Mouse (Mus musculus): ENCODE results near the gene Tmem242. TPM values are rescaled to one million over a fixed set of nuclear protein-coding genes. Genes with fewer than 3 reads are reported as not detected.
"Not testable (repeated sequence)": the region's sequence is repeated elsewhere in the genome, so short reads cannot be mapped to it uniquely, and the experiment has no call there.

Gene Tmem242
- 48.0 and 52.0 TPM in 2 replicates for total RNA-seq (2017)

DNA sequence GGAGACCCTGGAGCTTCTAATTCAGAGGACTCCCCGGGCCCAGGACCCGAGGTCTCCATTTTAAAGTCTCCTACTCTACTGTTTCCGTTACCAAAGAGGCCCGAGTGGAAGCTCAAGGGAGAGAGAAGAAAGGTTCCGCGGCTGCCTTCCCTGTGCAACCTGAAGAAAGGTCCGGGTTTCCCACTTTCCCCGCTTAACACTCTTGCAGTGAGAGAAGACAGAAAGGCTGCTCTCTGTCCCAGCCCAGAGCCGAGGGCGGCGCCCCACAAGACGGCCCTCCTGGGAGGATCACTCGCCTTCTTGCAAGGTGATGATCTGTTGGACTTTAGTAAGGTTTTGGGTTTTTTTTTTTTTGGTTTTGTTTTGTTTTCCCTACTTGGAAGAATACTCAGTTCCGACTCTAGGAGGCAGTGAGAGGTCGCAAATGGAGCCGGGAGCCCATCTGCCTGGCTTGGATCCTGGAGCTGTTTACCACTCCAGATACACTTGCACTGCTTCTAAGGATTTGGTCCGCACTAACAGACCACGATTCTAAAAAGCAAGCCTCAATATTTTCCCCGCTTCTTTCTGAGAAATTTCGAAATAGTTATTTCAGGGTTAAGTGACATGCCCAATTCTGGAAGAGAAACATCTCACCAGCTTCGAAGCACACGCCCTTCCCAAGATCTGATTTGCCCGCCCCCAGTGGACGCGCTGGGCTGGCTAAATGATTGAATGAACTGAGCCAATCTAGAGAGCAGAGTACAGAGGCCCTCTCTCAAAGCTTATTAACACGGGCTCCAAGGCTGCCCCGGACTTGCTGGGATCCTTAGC, at the start of gene Tmem242:
Gene Tmem242 (minus strand): TSS at position 101 of the 813 bp plus-strand sequence.
- peak; percentile 92 for ATAC-seq (replicated peaks; ENCODE audit: low read depth, poor library complexity, severe bottlenecking)

DNA sequence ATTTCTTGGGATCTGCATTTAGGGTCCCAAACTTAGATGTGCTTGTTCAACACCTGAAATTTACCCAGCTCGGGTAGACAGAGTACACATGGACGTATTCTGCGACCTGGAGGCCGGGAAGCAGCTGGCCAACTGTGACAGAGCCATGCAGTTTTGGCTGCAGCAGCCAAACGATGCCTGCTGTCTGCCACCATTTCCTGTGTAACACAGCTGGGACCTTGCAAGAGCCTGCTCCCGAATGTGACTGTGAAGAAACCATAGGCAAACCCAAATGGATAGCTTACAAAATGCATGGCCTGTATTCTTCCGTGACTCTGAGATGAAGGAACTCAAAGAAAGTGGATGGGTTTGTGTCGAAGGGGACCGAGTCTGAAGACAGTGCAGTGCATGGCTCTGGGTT, 48.1 kb upstream of the Tmem242 start:
- ATAC-seq (replicated peaks; ENCODE audit: low read depth, poor library complexity, severe bottlenecking), result no peak

DNA sequence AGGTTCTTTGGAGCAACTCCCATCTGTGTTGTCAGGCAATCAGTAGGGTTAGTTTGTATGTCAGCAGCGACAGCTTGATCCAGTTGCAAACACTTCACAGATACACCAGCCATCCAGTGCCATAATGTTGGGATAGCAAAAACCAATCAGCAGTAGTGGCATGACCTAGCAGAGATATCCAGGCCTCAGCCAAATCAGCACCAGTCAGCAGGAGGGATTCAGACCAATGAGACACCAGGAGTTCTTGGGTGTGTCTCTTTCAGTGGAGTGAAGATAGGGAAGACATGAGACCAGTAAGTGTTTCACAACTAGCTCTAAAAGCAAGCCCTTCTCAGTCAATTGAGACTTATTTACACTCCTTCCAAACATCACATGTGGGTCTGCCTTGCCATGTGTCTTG, 44.6 kb upstream of the Tmem242 start:
- ATAC-seq (replicated peaks; ENCODE audit: low read depth, poor library complexity, severe bottlenecking), result 0 out of 2 replicates have a peak, but pooled peaks have one; percentile 18

DNA sequence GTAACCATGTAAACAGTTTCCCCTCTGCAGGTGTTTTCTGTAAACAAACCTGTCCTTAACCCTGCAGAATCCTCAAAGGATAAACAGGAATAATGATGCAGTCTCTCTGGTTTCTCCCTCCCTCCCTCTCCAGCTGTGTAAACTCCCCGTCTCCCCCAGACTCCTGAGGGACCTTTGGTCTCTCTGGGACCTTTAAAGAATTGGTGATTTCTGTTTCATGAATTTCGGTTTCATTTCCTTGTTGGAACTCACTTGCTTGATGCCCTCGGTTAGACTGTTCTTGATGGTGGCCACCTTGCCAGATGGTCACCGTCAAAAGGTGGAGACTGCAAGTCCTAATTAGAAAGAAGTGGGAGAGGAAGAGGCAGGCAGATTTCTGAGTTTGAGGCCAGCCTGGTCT, 43.4 kb upstream of the Tmem242 start:
- no peak for ATAC-seq (replicated peaks; ENCODE audit: low read depth, poor library complexity, severe bottlenecking)

DNA sequence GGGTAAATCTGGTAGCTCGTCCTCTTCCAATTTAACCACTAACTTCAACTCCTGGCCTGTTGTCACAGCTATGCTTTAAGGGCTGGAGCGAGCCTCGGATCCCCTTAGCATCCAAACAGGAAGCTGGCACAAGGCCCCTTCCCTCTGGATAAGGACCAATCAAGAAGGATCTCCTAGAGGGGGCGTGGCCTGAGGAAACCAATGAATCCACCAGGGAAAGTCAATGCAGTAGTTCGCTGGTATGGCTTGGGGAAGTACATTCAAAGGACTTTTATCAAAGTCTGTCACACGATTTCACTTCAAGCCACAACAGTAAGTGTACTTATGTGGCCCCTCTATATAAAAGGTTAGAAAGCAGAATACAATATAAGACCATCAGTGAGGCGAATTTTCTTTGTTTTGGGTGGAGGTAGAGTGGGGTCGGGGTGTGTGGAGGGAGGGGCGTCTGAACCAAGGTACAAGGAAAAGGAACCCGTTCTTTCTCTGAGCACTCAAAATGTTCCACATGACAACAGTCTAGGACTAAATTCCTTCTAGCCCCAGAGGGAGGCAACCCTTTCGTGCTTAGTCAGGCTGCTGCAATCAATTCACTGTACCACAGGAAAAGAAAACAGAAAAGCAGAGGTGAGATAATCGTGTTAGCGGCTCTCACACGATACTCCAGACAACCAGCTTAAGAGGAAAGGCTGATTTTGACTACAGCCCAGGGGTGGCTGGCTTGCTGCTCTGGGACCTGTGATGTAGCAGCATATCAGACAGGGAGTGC, 36.1 kb upstream of the Tmem242 start:
- peak; percentile 36; the same call in 1 of the 2 replicates for ATAC-seq (replicated peaks; ENCODE audit: low read depth, poor library complexity, severe bottlenecking)

DNA sequence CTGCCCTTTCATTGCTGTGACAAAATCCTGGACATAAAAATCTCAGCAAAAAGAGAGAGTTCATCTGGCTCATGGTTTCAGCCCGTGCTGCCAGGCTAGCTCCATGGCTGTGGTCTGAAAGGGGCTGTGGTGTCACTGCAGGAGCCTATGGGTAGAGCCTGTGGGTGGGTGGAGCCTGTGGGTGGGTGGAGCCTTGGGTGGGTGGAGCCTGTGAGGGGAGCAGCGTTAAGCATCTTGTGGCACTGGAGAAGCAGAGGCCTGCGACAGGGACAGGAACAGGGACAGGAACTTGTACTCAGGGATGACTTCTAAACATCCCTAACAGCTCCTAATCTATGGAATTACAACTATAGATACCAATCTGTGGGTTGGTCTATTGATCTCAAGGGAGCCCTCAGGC, 32.2 kb upstream of the Tmem242 start:
- ATAC-seq (replicated peaks; ENCODE audit: low read depth, poor library complexity, severe bottlenecking), result peak; percentile 56; the same call in 1 of the 2 replicates

DNA sequence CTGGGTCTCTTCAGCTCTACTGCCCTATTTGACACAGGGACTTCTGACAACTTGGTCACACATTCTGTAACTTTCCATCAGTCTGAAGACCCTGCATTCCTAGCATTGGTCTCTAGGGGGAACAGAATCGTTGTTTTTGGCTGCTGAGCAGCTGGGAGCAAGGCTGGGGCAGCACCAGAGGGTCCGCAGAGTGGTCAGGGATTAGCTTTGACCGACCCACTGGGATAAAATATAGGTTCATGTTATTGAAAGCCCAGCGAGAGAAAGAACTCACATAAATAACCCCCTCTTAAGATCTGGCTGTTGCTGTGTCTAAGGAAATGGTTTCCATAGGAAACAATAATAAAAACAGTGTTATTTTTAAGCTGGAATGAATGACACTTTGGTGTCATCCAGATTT, 27.1 kb upstream of the Tmem242 start:
- no peak for ATAC-seq (replicated peaks; ENCODE audit: low read depth, poor library complexity, severe bottlenecking)

DNA sequence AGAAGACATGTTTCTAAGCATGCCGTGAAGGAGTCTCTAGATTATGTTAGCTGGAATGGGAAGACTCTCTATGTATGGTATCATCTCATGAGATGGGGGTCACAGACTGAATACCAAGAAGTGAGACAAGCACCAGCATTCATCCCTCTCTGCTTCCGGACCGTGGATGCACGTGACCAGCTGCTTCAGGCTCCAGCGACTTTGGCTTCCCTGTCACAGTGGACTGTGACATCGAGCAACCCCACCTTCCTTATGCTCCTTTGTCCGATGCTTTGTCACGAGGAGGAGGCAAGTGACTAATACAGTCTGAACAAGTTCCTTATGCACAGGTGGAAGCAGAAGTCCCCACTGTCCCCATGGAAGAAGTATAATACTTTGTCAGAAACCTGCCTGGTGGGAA, 26.7 kb upstream of the Tmem242 start:
- no peak for ATAC-seq (replicated peaks; ENCODE audit: low read depth, poor library complexity, severe bottlenecking)

DNA sequence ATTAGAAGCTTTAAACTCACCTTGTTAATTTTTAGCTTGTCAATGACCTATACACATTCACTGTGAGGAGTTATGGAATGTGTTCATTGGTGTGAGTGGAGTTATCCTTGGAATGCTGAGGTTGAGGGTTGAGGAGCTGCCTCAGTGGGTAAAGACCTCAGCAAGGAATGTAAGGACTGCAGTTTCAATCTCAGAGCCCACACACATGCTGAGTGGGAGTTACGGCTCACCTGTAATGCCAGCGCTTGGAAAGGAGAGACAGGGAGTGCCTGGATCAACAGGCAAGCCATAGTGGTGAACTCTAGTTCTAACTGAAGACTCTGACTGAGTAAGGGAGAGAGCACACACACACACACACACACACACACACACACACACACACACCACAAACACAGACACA, 23.9 kb upstream of the Tmem242 start:
- ATAC-seq (replicated peaks; ENCODE audit: low read depth, poor library complexity, severe bottlenecking), result no peak

DNA sequence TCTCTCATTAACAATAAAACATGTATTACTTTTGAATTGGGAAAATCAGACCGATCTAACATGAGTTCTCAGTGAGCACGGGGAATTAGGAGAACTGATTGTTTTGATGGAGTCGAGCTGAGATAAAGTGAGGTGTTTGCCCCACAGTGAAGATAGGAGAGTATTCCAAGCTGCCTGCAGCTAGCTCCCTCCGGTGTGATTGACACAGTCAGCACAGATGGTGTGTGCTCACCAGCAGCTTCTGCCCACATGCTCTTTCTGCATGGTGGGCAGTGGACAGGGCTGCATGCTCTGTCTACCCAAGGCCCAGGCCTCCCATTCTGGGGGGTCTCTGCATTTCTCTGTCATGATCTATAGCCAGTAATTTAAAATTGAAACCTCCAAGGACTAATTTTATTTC, 13.6 kb upstream of the Tmem242 start:
- ATAC-seq (replicated peaks; ENCODE audit: low read depth, poor library complexity, severe bottlenecking), result no peak

DNA sequence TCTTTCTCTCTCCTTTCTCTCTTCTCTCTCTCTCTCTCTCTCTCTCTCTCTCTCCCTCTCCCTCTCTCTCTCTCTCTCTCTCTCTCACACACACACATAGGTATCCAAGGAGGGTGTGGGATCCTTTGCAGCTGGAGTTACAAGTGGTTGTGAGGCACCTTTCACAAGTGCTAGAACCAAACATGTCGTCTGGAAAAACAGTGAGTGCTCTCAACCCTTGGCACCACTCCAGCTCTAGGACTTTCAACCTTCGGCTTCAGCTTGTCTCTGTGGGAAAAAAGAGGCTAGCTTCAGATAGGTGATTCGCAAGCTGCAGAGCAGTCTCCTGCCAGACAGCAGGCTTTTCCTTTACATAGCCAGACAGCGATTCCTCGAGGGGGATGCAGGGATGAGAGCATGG, 3.7 kb upstream of the Tmem242 start:
- ATAC-seq (replicated peaks; ENCODE audit: low read depth, poor library complexity, severe bottlenecking), result no peak

DNA sequence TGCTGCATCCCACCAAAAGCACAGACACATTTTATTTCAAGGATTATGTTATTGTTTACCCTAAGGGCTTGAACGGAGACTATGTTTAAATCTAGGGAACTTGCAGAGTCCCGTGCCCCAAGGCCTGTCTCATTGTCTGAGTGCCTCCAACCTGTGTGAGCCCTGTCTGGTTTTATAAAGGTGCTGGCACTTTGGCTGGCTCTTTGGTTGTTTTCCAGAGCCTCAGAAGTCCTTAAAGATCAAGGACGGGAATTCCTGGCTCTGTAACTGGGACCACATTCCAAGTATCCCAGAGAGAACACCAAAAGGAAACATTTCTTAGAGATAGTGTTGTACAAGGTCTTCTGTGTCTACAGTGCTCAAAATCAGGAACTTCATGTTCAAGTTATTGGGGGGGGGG, 3.2 kb upstream of the Tmem242 start:
- no peak for ATAC-seq (replicated peaks; ENCODE audit: low read depth, poor library complexity, severe bottlenecking)

DNA sequence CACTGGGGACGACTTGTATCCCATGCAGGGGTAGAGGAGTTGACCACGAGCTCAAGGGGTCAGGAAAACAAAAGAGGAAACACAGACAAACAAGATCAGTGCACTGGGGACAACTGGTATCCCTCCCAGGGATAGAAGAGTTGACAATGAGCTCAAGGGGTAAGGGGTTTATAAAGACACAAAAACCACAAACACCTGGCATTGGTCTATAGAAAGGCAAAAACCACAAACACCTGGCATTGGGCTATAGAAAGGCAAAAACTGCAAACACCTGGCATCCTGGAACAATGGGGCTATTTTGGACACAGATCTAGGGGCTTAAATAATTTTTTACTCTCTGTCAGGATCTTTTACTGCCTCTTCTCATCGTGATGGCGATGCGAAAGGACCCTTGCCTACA, 2.3 kb upstream of the Tmem242 start:
- ATAC-seq (replicated peaks; ENCODE audit: low read depth, poor library complexity, severe bottlenecking), result not testable (repeated sequence)

DNA sequence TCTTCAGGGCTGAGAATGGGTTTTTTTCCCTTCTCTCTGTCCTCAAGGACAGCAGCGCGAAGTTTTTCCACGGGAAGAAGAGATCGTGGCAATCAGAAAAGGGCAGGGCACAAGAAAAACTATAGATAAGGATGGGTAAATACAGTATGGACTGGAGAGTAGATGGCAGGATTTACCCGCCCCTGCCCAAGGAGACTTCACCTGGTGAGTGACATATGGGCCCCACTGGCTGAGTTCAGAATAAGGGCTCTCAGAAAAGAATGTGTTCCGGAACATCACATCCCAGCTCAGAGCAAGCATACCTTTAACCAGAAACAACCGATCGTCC, 264 bp downstream of the Tmem242 start:
- no peak; the same call in 1 of the 2 replicates for ATAC-seq (replicated peaks; ENCODE audit: low read depth, poor library complexity, severe bottlenecking)

DNA sequence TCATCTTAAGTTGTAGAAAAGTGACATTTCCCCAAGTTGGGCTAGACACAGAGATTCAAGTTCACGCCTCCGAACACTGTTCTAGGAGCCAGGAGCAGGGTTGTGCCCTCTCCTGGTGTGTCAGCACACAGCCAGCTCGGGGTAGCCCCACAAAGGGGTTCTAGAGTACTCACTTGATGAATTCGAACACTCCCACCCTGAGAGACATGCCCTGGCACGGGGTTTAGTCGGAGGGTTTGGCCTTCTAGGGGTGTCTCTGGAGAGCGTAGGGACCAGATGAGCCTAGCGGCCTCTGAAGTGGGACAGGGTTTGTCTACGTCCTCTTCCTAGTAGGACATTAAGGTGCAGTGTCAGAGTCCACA, 10.3 kb downstream of the Tmem242 start:
- ATAC-seq (replicated peaks; ENCODE audit: low read depth, poor library complexity, severe bottlenecking), result peak; percentile 15; the same call in 1 of the 2 replicates

DNA sequence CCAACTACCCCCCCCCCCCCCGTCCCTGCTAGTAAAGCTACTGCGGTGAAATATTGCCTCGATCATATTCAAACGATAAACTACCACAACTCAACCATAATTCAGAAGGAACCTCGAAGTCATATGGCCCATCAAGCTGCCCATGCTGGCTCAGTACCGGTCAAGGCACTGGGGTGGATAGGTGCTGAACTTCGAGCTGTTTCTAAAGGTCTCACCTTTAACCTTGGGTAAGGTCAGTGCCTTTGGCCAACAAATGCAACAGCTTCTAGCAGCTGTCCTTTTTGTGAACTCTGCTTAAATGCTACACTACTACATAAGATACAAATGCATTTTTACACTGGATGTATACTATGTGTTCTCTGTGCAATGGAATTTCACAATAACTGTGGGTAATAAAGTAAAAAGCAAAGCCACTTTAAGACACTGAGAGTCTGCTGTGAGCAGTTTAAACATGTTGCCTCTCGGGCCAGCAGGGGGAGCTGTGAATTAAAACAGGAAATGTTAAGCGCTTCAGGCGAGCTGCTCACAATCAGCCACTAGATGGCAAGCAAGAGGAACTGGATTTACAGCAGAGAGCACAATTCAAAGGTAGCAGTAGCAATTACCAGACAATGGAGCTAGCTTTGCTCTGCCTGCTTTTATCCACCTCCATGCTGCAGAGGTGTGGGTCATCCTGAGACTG, 10.8 kb downstream of the Tmem242 start:
- peak; percentile 90 for ATAC-seq (replicated peaks; ENCODE audit: low read depth, poor library complexity, severe bottlenecking)

DNA sequence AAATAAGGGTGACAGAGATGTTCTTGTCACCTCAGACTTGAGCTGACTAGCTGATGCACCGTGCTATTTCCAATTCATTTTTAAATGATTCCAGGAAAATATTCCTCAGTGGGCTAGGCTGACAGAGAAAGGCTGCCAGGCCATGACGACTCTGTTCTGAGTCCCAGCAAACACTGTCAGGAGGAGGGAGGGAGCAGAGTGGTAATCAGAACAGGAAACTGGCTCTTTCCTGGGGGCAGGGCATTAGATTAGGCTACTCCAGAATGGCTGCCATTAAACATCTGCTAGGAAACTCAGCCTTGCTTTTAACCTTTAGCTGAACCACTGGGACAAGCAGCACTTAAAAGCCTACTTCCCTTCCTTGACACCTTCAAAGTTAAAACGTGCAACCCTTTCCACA, 14.9 kb downstream of the Tmem242 start:
- ATAC-seq (replicated peaks; ENCODE audit: low read depth, poor library complexity, severe bottlenecking), result peak; percentile 55

DNA sequence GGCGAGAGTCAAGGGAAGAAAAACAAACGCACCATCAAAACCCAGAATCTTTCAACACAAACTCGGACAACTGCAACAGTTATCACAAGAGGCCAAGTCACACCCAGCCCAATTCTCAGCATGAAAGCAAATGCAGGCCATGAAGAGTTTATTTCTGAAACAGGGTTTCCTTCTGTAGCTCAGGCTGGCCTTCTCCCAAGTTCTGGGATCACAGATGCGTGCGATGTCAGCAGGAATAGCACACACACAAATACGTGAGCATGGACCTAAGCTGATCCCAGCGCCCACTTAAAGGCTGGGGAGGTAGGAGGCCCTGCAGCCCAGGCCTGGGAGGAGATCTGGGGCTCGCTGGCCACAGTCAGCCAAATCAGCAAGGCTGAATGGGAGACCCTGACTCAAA, 15.9 kb downstream of the Tmem242 start:
- no peak for ATAC-seq (replicated peaks; ENCODE audit: low read depth, poor library complexity, severe bottlenecking)

DNA sequence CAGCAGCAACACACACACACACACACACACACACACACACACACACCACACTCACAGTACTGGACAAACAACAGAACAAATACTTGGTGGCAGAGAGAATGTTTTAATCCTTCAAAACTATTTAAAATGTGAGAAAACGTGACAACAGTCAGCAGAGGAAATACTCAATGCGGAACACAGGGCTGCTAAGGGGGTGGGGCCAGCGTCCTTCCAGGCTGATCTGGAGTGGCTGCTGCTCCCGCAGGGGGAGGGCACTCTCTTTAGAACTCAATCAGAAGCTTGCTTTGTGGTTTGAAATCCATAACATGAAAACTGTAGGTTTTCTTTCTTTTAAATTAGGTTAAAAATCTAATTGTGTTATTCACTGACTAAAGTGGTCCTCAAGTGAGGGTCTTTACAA, 18.2 kb downstream of the Tmem242 start:
- ATAC-seq (replicated peaks; ENCODE audit: low read depth, poor library complexity, severe bottlenecking), result no peak

DNA sequence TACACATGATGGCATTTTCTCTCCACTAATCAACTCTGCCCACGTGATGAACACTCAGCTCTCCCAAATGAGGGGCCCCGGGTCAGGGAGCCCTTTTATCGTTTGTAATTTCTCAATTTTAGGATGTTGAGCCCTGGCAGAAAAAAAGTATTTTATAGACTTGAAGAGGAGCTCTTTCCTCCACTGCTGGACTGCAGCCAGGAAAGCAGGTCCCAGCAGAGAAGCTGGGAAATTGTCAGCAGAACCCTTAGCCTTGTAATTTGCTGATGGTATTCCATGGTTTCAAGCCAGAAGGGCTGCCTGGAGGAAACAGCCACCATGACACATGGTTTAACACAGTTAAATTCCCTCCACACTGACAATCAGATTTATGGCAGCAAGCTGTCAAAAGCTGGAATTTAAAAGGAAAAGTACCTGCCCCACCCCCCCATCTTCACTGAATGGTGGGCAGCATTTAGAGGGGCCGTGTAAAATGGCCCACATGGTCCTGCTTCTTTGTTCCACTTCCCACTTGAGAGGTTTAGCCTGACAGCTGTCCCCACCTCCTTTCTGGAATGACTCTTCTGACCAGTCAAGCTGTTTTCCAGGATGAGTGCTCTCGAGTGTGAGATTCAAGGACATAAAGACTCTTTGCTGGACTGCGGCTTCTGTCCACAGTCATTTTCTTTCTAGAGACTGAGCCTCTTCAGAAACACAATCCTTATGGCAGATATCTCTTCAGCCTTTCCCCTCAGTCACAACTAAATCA, 20.1 kb downstream of the Tmem242 start:
- ATAC-seq (replicated peaks; ENCODE audit: low read depth, poor library complexity, severe bottlenecking), result no peak
